Mouse (Mus musculus) kidney, postnatal 10 days (tissue): Measurements from ENCODE around the gene Srl.
"Not testable (repeated sequence)": the region's sequence is repeated elsewhere in the genome, so short reads cannot be mapped to it uniquely, and the experiment has no call there.

Experiments used
- DNase-seq: peaks from one replicate; pipeline ENCODE4 v3.0.0; 2021; ENCODE audit warnings: mixed read lengths

Gene Srl

GRCm38 (mm10) chr16:4551885-4552284, 10.3 kb upstream of the Srl start:
- no peak for DNase-seq

GRCm38 (mm10) chr16:4551056-4551455, 9.4 kb upstream of the Srl start:
- DNase-seq, result peak; percentile 87

- no peak for DNase-seq
Observed at GRCm38 (mm10) chr16:4548953-4549688, 7.5 kb upstream of the Srl start.

GRCm38 (mm10) chr16:4547611-4548010, 6.0 kb upstream of the Srl start:
- no peak for DNase-seq

- DNase-seq, result no peak
Observed at GRCm38 (mm10) chr16:4546838-4547237, 5.2 kb upstream of the Srl start.

GRCm38 (mm10) chr16:4544845-4545244, 3.2 kb upstream of the Srl start:
- DNase-seq, result no peak

GRCm38 (mm10) chr16:4543266-4543665, 1.6 kb upstream of the Srl start:
- DNase-seq, result no peak

- no peak for DNase-seq
Observed at GRCm38 (mm10) chr16:4542236-4542774, 689 bp upstream of the Srl start.

- no peak for DNase-seq
Observed at GRCm38 (mm10) chr16:4541033-4541432, 583 bp downstream of the Srl start.

GRCm38 (mm10) chr16:4540064-4540775, 1.4 kb downstream of the Srl start:
- DNase-seq, result no peak

GRCm38 (mm10) chr16:4539521-4539920, 2.1 kb downstream of the Srl start:
- no peak for DNase-seq

GRCm38 (mm10) chr16:4537616-4538358, 3.8 kb downstream of the Srl start:
- no peak for DNase-seq

- DNase-seq, result not testable (repeated sequence)
Observed at GRCm38 (mm10) chr16:4527373-4527772, 14.2 kb downstream of the Srl start.

- DNase-seq, result no peak
Observed at GRCm38 (mm10) chr16:4523313-4524004, 18.2 kb downstream of the Srl start.

- no peak for DNase-seq
Observed at GRCm38 (mm10) chr16:4522879-4523278, 18.7 kb downstream of the Srl start.

- no peak for DNase-seq
Observed at GRCm38 (mm10) chr16:4521735-4522530, 19.7 kb downstream of the Srl start.

- no peak for DNase-seq
Observed at GRCm38 (mm10) chr16:4521074-4521667, 20.4 kb downstream of the Srl start.

GRCm38 (mm10) chr16:4520673-4521072, 20.9 kb downstream of the Srl start:
- DNase-seq, result no peak

- DNase-seq, result no peak
Observed at GRCm38 (mm10) chr16:4519825-4520224, 21.8 kb downstream of the Srl start.

GRCm38 (mm10) chr16:4519157-4519556, 22.5 kb downstream of the Srl start:
- no peak for DNase-seq

GRCm38 (mm10) chr16:4517906-4518305, 23.7 kb downstream of the Srl start:
- DNase-seq, result no peak

GRCm38 (mm10) chr16:4514383-4514782, 27.2 kb downstream of the Srl start:
- no peak for DNase-seq
